Mouse (Mus musculus) midbrain, embryonic 12.5 days (tissue): ENCODE measurements around the gene Casp6. TPM values are rescaled to one million over a fixed set of nuclear protein-coding genes. Genes with fewer than 3 reads are reported as not detected.

ENCODE experiments used
- ATAC-seq: fragments of 200-750 bp; cut with Nextera tagmentation; 2 replicates; pipeline ENCODE4 v1.8.0; 2017; ENCODE audit warnings: low read depth, moderate TSS enrichment, moderate library complexity; ENCODE audit not compliant: low FRiP score
- H3K27ac ChIP-seq: fragments of 300-500 bp; sonication (generic); replicated peaks from 2 replicates; pipeline ENCODE4 v1.5.1; 2016; ENCODE audit warnings: mild to moderate bottlenecking
- H3K27me3 ChIP-seq: fragments of 300-500 bp; sonication (generic); 2 replicates; pipeline ENCODE4 v1.6.1; 2016; ENCODE audit warnings: mild to moderate bottlenecking
- H3K36me3 ChIP-seq: fragments of 300-500 bp; sonication (generic); 2 replicates; pipeline ENCODE4 v1.6.1; 2016
- H3K4me1 ChIP-seq: fragments of 300-500 bp; sonication (generic); 2 replicates; pipeline ENCODE4 v1.6.1; 2016
- H3K4me2 ChIP-seq: fragments of 300-500 bp; sonication (generic); replicated peaks from 2 replicates; pipeline ENCODE4 v1.6.1; 2016; ENCODE audit warnings: mild to moderate bottlenecking, moderate library complexity
- H3K4me3 ChIP-seq: fragments of 300-500 bp; sonication (generic); 2 replicates; pipeline ENCODE4 v1.5.1; 2016; ENCODE audit warnings: mild to moderate bottlenecking
- H3K9ac ChIP-seq: fragments of 300-500 bp; sonication (generic); replicated peaks from 2 replicates; pipeline ENCODE4 v1.6.1; 2016; ENCODE audit warnings: mild to moderate bottlenecking, moderate library complexity
- H3K9me3 ChIP-seq: fragments of 300-500 bp; sonication (generic); 2 replicates; pipeline ENCODE4 v1.6.1; 2016; ENCODE audit warnings: mild to moderate bottlenecking
- WGBS: fragments of 180-500 bp; shearing (Covaris S2); methylation state at CpG from one replicate; pipeline ENCODE4 v1.1.7; 2016; 5-methylcytosine and 5-hydroxymethylcytosine counted together
- polyA plus RNA-seq: library from polyadenylated mRNA; unstranded; fragments of >200 nt; fragmentation: Nextera tagmentation; extraction: Ambion mirVana; gene quantifications from 2 replicates; pipeline ENCODE4 v1.2.1, GENCODE M21; 2016

The Casp6 gene
- polyA plus RNA-seq, 1 experiment from 2014 or later = 56.3 TPM

DNA sequence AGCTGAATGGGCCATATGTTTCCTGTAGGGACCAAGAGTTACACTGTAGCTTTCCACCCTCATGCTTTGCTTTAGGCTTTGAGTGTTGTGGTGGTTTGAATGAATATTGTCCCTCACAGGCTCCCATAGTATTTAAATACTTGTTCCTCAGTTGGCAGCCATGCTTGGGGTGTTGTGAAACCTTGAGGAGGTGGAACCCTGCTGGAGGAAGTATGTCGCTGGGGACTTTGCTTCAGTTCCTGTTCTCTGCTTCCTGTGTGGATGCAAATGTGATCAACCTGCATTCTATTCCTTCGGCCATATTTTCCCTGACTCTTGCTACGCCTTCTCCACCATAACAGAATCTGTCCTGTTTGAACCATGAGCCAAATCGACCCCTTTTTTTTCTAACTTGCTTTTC, 52.1 kb downstream of the Casp6 start:
- H3K4me1 ChIP-seq = no peaks in the 10 kb centered on the region
- no peak overlapping the region for H3K4me3 ChIP-seq
- no peak overlapping the region for H3K4me2 ChIP-seq
- WGBS = 89% methylated on average over 4 of the region's 4 CpGs
- H3K27ac ChIP-seq = no peak overlapping the region
- ATAC-seq = no peak
- no peaks in the 10 kb centered on the region for H3K9me3 ChIP-seq
- H3K36me3 ChIP-seq = no peaks in the 10 kb centered on the region
- H3K9ac ChIP-seq = no peak overlapping the region
- no peaks in the 10 kb centered on the region for H3K27me3 ChIP-seq

DNA sequence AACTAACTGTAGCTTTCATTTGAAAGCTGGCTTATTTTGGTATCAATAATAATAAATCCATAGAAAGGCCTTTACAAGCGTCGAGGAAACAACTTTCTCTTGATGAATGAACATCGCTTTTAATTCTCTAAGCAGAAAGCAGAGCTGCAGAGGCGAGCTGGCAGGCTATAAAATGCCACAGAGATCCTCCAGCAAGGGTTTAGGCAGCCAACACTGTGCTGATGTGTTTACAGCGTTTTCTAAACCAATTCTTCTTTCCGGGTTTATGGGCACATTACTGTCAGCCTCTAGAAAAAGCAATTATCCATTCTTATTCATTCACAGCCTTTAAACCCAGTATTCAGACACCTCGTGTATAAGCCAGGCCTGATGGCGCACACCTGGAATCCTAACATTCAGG, 61.3 kb downstream of the Casp6 start:
- Histone ChIP-seq H3K9ac (no peak overlapping the region), H3K27ac (no peak overlapping the region), H3K36me3 (no peaks in the 10 kb centered on the region), H3K4me3 (no peak overlapping the region), H3K4me1 (no peaks in the 10 kb centered on the region), H3K27me3 (no peaks in the 10 kb centered on the region), H3K9me3 (no peaks in the 10 kb centered on the region), H3K4me2 (no peak overlapping the region)
- WGBS = 79% methylated on average over 8 of the region's 8 CpGs
- no peak for ATAC-seq

Other genes with a start within 250 kb of the Casp6 start
- 1.9 and 2.1 TPM in 2 replicates for gene Egf, start 146.1 kb upstream of the Casp6 start, polyA plus RNA-seq
- not detected in 2 replicates for gene Lrit3, start 97.4 kb upstream of the Casp6 start, polyA plus RNA-seq
- gene Rrh, start 78.8 kb upstream of the Casp6 start, polyA plus RNA-seq = not detected in 2 replicates
- 86.2 and 89.3 TPM in 2 replicates for gene Gar1, start 70.0 kb upstream of the Casp6 start, polyA plus RNA-seq
- 0.14 and 0.35 TPM in 2 replicates for gene Cfi, start 65.5 kb upstream of the Casp6 start, polyA plus RNA-seq
- 22.6 and 23.0 TPM in 2 replicates for gene Pla2g12a, start 22.8 kb upstream of the Casp6 start, polyA plus RNA-seq
- gene Mcub, start 68.8 kb downstream of the Casp6 start, polyA plus RNA-seq = 3.6 and 4.2 TPM in 2 replicates
- 35.6 and 37.2 TPM in 2 replicates for gene Sec24b, start 160.1 kb downstream of the Casp6 start, polyA plus RNA-seq
- 6.7 and 8.5 TPM in 2 replicates for gene Col25a1, start 230.1 kb downstream of the Casp6 start, polyA plus RNA-seq